Mouse (Mus musculus) midbrain, embryonic 12.5 days (tissue): ENCODE measurements around the gene Hnrnph3. TPM values are rescaled to one million over a fixed set of nuclear protein-coding genes. Genes with fewer than 3 reads are reported as not detected.

ENCODE experiments used
- ATAC-seq: fragments of 200-750 bp; cut with Nextera tagmentation; 2 replicates; pipeline ENCODE4 v1.8.0; 2017; ENCODE audit warnings: low read depth, moderate TSS enrichment, moderate library complexity; ENCODE audit not compliant: low FRiP score
- H3K27ac ChIP-seq: fragments of 300-500 bp; sonication (generic); replicated peaks from 2 replicates; pipeline ENCODE4 v1.5.1; 2016; ENCODE audit warnings: mild to moderate bottlenecking
- H3K27me3 ChIP-seq: fragments of 300-500 bp; sonication (generic); 2 replicates; pipeline ENCODE4 v1.6.1; 2016; ENCODE audit warnings: mild to moderate bottlenecking
- H3K36me3 ChIP-seq: fragments of 300-500 bp; sonication (generic); 2 replicates; pipeline ENCODE4 v1.6.1; 2016
- H3K4me1 ChIP-seq: fragments of 300-500 bp; sonication (generic); 2 replicates; pipeline ENCODE4 v1.6.1; 2016
- H3K4me2 ChIP-seq: fragments of 300-500 bp; sonication (generic); replicated peaks from 2 replicates; pipeline ENCODE4 v1.6.1; 2016; ENCODE audit warnings: mild to moderate bottlenecking, moderate library complexity
- H3K4me3 ChIP-seq: fragments of 300-500 bp; sonication (generic); 2 replicates; pipeline ENCODE4 v1.5.1; 2016; ENCODE audit warnings: mild to moderate bottlenecking
- H3K9ac ChIP-seq: fragments of 300-500 bp; sonication (generic); replicated peaks from 2 replicates; pipeline ENCODE4 v1.6.1; 2016; ENCODE audit warnings: mild to moderate bottlenecking, moderate library complexity
- H3K9me3 ChIP-seq: fragments of 300-500 bp; sonication (generic); 2 replicates; pipeline ENCODE4 v1.6.1; 2016; ENCODE audit warnings: mild to moderate bottlenecking
- WGBS: fragments of 180-500 bp; shearing (Covaris S2); methylation state at CpG from one replicate; pipeline ENCODE4 v1.1.7; 2016; 5-methylcytosine and 5-hydroxymethylcytosine counted together
- polyA plus RNA-seq: library from polyadenylated mRNA; unstranded; fragments of >200 nt; fragmentation: Nextera tagmentation; extraction: Ambion mirVana; gene quantifications from 2 replicates; pipeline ENCODE4 v1.2.1, GENCODE M21; 2016

Hnrnph3 gene
- polyA plus RNA-seq, 1 experiment from 2014 or later = 265 TPM

DNA sequence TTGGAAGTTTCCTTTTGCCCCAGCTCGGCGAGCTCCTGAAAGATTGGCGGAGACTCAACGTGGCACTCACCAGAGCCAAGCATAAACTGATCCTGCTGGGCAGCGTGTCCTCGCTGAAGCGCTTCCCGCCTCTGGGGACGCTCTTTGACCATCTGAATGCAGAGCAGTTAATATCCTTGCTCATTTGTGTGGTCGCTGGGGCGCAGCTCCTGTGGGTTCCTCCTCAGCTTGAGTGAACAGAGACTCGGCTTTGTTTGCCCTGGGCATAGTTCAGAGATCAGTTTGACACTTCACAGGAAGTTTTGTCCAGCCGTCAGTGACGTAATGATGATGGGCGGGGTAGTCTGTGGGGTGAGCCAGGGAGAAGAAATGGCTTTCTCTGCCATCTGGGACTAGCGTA lies 52.2 kb downstream of the Hnrnph3 start:
- H3K36me3 ChIP-seq = peaks cover 48% of the 10 kb centered on the region

GRCm38 (mm10) chr10:62966291-62966690 lies 57.7 kb downstream of the Hnrnph3 start:
- Histone ChIP-seq H3K4me1 (no peaks in the 10 kb centered on the region), H3K36me3 (peaks cover 90% of the 10 kb centered on the region), H3K27ac (no peak overlapping the region), H3K9ac (no peak overlapping the region), H3K9me3 (no peaks in the 10 kb centered on the region), H3K4me2 (no peak overlapping the region), H3K27me3 (no peaks in the 10 kb centered on the region), H3K4me3 (no peak overlapping the region)
- WGBS = 96% methylated on average over 15 of the region's 15 CpGs
- ATAC-seq = no peak

More for the DNA sequence above, 52.2 kb downstream of the Hnrnph3 start:
- Histone ChIP-seq H3K27me3 (no peaks in the 10 kb centered on the region), H3K4me3 (no peak overlapping the region), H3K9me3 (no peaks in the 10 kb centered on the region), H3K9ac (no peak overlapping the region), H3K4me1 (no peaks in the 10 kb centered on the region), H3K4me2 (no peak overlapping the region), H3K27ac (no peak overlapping the region)
- WGBS = 70% methylated on average over 16 of the region's 16 CpGs
- no peak for ATAC-seq

- no peak overlapping the region for H3K9ac ChIP-seq
- H3K4me2 ChIP-seq = no peak overlapping the region
- peaks cover 93% of the 10 kb centered on the region for H3K36me3 ChIP-seq
- WGBS = 95% methylated on average over 11 of the region's 11 CpGs
- H3K27me3 ChIP-seq = no peaks in the 10 kb centered on the region
- no peaks in the 10 kb centered on the region for H3K4me1 ChIP-seq
- H3K9me3 ChIP-seq = no peaks in the 10 kb centered on the region
- no peak overlapping the region for H3K27ac ChIP-seq
- ATAC-seq = no peak
- H3K4me3 ChIP-seq = no peak overlapping the region
Observed at GRCm38 (mm10) chr10:62965796-62966195, 58.2 kb downstream of the Hnrnph3 start.

Other genes starting within 250 kb of the Hnrnph3 start
- 151 and 157 TPM in 2 replicates for gene Ccar1, start 231.9 kb downstream of the Hnrnph3 start, polyA plus RNA-seq
- gene Tet1, start 115.2 kb downstream of the Hnrnph3 start, polyA plus RNA-seq = 35.2 and 35.6 TPM in 2 replicates
- 10.5 and 12.8 TPM in 2 replicates for gene Slc25a16, start 103.6 kb downstream of the Hnrnph3 start, polyA plus RNA-seq
- 18.0 and 18.7 TPM in 2 replicates for gene Dna2, start 77.2 kb downstream of the Hnrnph3 start, polyA plus RNA-seq
- 37.6 and 38.3 TPM in 2 replicates for gene Rufy2, start 44.0 kb downstream of the Hnrnph3 start, polyA plus RNA-seq
- 1.0 and 1.2 TPM in 2 replicates for gene Pbld2, start 98 bp upstream of the Hnrnph3 start, polyA plus RNA-seq
- gene Pbld1, start 35.9 kb upstream of the Hnrnph3 start, polyA plus RNA-seq = 1.2 TPM in 2 replicates
- 0.70 and 1.5 TPM in 2 replicates for gene Atoh7, start 75.4 kb upstream of the Hnrnph3 start, polyA plus RNA-seq
- 0.08 and 0.13 TPM in 2 replicates for gene Mypn, start 179.7 kb upstream of the Hnrnph3 start, polyA plus RNA-seq
- 43.5 and 45.2 TPM in 2 replicates for gene Herc4, start 219.6 kb upstream of the Hnrnph3 start, polyA plus RNA-seq